Mouse (Mus musculus): ENCODE results near the gene Ccdc77.
"Not testable (repeated sequence)": the region's sequence is repeated elsewhere in the genome, so short reads cannot be mapped to it uniquely, and the experiment has no call there.

Ccdc77 gene

DNA sequence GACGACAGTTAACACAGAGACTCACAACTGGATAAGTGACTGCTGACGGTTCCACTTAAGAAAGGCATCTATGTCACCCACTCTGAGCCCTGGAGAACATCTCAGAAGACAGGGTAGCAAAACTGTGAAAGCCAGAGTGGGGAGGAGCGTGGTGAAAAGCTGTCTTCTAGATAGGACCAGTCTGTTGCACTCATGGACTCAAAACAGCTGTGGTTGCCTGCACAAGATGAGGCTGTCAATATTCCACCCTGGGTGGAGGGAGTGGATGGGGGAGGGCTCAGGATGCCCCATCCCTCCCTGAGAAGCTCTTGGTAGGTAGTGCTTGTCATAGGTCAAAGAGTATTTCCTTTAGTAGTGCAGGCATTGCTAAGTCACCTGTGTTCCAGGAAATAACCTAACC, 54.4 kb downstream of the Ccdc77 start:
- no peak for DNase-seq (ENCODE audit: low spot score in 2 of 2)

DNA sequence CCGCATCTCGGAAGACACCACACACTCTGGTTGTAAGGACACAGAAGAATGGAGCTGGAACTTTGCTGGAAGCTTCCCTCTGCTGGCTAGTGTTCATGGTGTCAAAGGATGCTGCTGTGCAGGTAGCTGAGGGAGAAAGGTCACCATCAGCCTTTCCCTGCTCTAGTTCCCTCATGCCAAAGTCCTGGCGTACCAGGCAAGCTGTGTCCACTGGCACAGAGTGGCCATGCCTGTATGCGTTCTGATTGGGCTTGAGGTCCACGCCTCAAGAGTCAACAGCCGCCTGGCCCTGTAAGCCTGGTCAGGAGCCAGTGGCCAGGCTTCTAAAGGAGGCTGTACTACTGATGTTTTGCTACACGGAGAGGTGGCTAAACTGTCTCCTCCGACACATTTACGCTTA, 54.8 kb downstream of the Ccdc77 start:
- DNase-seq (ENCODE audit: low spot score in 2 of 2), result no peak

DNA sequence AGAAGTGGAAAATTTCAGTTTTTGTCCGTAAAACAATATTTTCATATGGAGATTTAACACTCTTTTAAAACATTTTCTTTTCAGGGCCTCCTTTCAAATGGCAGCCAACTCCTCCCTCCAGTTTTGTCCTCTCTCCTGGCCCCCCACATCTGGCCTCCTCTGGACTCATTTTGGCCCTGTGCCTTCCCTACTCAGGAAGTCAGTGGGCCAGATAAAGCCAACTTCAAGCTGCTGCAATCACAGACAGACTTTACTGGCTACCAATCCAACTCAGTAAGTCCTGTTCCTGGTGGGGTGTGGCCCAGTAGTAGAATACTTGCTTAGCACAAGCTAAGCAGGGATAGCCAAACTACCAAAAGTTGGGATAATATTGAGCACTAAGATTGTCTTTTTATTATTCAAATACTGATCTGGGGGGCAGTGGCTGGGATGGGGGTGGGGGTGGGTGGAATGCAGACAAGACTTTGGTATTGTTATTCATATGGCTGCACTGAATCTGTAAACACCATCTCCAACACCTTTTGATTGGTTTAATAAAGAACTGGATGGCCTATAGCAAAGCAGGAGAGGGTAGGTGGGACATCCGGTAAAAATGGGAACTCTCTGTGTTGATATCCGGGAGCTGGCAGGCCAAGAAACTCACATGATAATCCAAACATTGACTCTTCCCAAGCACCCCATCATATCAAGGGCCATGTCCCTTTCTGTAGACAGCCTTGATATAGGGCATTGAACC, 57.1 kb downstream of the Ccdc77 start:
- no peak for DNase-seq (ENCODE audit: low spot score in 2 of 2)

DNA sequence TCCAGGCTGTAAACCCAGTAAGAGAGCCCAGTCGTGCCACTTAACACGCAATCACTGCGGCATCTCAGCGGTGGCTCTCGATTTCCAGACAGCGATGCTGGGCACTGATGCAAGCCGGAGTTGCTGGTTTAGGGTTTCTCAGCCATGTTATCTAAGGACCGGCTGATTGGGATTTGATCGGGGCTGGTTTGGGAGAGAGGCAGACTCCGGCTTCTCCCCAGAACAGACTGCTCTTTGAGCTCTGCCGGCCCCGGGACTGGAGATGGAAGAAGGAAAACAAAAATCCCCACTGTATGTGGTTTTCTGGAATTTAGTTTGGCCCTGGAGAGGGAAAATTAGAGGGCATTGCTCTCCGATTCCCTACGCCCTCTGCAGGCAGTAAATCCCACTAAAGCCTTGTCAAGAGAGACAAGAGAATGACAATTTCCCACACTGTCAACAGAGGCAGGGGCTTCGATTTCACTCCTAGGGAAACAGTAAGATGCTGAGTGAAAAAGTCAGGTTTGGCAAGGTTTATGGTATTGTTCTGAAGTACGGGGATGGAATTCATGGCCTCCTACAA, 61.3 kb downstream of the Ccdc77 start:
- no peak for DNase-seq (ENCODE audit: low spot score in 2 of 2)

DNA sequence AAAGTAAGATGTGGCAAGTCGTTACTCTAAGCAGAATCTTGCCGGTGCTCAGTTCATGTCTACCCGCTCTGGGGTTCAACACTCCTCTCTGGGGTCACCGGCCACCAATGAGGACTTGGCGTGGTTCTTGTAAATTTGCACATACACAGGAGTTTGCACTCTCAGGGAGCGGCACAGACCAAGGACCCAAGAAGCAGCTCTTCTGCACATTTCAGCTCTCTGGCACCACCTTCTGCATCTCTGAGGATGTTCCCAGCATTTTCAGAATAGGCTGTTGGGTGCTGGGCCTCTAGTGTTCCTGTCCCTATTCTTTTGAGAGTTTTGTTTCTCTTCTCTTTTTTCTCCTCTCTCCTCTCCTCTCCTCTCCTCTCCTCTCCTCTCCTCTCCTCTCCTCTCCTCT, 63.0 kb downstream of the Ccdc77 start:
- no peak for DNase-seq (ENCODE audit: low spot score in 2 of 2)

DNA sequence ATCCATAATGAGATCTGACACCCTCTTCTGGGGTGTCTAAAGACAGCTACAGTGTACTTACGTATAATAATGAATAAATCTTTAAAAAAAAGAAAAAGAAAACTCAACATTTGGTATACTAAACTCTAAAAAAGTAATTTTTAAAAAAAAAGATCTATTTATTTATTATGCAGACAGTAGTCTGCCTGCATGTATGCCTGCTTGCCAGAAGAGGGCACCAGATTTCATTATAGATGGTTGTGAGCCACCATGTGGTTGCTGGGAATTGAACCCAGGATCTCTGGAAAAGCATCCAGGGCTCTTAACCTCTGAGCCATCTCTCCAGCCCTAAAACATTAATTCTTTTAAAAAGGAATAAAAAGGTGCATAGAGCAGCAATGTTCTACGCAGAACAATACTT, 67.6 kb downstream of the Ccdc77 start:
- DNase-seq (ENCODE audit: low spot score in 2 of 2), result not testable (repeated sequence)

DNA sequence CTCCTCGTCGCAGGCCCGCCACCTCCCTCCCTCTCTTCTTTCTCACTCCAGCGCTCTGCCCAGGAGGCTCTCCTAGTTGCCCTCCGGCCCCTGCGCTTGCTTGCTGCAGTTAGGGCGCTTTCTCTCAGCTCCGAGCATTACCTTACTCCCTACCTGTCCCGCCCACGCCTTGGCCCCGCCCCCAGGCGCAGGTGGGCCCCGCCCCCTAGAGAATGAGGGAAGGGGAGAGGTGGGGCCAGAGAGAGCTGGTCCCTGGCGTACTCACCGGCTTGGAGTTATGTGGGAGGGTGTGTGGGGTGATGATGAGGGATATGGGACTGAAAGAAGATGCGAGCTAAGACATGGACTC, 69.4 kb downstream of the Ccdc77 start:
- peak; percentile 2 to 11 for DNase-seq (ENCODE audit: low spot score in 2 of 2)

DNA sequence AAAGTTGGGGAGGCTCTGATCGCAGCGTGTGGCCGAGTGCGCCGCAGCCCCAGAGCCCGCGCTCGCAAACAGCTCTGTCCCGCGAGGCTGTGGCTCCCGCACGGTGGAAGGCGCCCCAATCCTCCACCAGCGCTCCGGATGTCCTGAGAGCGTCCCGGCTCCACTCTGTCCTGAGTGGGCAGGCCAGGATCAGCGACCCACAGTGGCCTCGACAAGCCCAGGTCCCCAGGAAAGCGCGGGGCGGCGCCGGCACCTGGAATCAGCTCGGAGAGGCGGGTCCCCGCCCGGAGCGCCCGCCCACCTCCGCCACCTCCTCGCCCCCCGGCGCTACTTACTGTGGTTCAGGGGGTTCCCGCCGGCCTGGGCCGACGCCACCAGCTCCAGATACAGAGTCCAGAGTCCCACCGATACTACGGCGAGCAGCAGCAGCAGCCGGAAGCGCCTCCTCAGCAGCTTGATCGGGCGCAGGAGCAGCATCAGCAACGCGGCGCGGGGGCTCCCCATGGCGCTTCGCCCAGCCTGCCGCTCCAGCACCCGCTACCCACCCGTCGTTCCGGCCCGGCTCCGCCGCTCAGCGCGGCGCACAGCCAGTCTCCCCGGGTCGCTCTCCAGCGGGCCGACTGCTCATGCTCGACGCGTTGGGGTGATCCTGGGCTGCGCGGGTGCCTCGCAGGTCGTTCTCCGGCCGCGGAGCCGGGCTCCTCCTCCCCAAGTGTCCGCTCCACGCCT, 70.0 kb downstream of the Ccdc77 start, which contains the start of the genes D330020A13Rik and B4galnt3:
Gene D330020A13Rik, plus strand, starts transcription at position 309 of the 729 bp plus-strand sequence.
Gene B4galnt3, minus strand, starts transcription at position 504 of the 729 bp plus-strand sequence.
- no peak for DNase-seq (ENCODE audit: low spot score in 2 of 2)

DNA sequence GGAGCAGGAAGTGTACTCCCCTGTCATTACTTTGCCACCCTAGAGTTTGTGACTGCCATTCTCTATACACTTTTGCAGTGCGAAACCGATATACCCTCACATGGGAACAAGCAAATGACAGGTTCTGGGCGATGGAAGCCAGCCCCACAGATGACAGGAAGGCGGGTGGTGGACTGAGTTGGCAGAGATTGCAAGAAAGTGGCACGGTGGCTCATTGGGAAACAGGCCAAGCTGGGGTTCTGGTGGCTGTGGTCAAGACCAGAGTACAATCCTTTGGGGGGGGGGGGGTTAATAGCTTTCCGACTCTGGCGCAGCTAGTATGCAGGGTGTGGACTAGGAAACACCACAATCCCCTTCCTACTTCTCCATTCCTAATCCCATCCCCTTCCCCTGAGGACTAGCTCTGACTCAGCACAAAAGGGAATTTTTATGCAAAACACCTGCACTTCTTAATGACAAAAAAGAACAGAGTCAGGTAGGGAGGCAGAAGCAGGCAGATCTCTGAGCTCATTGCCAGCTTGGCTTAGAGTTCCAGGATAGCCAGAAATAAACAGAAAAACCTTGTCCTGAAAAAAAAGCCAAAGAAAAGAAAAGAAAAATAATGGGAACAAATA, 72.7 kb downstream of the Ccdc77 start:
- no peak for DNase-seq (ENCODE audit: low spot score in 2 of 2)

DNA sequence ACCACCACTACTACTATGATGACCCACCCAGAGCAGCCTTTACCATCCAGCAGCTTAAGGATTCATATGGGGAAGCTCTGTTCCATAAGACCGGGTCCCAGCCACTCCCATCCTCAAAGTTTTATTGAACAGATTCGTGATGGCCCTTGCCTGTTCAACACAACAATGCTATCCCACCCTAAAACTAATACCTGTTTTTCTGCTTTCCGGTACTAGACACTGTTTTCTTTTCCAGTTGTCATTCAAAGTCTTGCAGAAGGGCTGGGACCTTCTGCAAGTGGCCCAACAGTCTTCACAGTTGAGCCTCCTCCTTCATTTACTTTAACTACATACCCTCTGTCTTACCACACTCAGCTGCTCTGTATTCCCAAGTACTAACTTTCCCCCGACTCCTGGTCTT, 74.7 kb downstream of the Ccdc77 start:
- no peak for DNase-seq (ENCODE audit: low spot score in 2 of 2)

DNA sequence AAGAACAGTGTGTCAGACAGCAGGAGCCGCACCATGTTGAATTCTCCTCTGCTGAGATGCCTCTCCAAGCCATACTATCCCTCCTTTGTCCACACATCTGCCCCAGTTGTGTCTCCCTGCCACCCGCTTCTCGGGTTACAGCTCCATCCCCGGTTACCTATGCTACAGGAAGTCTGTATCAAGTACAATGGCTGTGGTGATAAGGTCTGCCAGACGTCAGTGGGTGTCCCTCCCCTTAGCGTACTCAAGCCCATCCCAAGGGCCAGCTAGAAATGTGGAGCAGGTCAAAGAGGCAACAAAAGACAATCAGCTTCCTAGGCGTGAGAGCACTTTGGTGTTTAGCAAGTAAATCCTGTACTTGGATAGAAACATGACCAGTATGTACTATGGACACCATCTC, 75.6 kb downstream of the Ccdc77 start:
- no peak for DNase-seq (ENCODE audit: low spot score in 2 of 2)

DNA sequence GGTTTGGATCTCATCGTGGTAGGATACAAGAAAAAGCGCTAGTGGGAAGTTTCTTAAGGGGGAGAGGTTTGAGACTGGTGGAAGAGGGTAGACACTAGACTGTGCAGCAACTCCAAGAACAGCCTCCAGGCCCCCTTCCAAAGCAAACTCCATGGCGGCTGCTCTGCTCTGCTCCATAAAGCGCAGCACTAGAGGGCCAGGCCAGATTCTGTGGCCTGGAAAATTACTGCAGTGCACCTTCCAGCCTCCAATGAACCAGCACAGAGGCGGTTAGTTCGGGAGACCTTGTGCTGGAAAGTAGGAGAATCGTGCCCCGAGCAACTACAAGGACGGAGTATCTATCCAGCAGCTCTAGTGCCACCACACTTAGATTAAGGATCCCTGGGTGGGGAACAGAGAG, 76.9 kb downstream of the Ccdc77 start:
- DNase-seq (ENCODE audit: low spot score in 2 of 2), result no peak

DNA sequence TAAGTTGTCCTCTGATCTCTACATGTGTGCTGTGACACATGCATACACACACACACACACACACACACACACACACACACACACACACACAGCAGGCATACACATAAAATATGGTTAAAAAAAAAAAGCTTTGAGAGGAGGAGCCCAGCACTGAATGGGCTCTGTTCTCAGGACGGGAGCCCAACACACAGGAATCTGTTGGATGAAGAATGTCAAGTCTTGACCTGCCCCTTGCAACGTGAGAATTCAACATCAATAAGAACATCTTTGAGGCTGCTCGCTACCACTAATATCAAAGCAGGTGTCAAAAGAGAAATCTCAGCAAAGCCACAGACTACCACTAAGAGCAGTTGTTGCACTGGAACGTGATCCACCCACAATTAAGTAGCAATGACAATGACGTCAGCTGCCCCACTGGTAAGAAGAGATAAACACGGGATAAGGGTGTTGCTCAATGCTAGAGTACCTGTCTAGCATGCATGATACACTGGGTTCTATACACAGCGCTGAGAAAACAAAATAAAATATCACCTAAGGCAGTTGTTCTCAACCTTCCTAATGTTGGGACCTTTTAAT, 87.2 kb downstream of the Ccdc77 start:
- DNase-seq (ENCODE audit: low spot score in 2 of 2), result no peak

DNA sequence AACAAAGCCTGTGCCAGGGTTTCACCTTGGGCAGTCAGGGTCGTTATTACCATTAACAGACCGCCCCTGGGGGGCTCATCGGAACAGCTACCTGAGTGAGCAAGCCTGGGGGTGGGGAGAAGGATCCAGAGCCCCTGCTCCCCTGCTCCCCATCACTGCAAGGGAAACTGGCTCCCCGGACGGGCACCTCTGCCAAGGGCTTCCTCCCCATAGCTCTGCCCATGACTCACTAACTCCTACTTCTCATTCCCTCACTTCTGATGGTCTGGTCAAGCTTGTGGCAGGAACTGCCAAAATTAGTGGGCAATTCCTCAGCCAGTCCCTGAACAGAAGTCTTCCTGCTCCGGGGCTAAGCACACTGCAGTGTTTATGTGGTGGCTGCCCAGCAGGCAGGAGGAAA, 88.9 kb downstream of the Ccdc77 start:
- no peak for DNase-seq (ENCODE audit: low spot score in 2 of 2)

DNA sequence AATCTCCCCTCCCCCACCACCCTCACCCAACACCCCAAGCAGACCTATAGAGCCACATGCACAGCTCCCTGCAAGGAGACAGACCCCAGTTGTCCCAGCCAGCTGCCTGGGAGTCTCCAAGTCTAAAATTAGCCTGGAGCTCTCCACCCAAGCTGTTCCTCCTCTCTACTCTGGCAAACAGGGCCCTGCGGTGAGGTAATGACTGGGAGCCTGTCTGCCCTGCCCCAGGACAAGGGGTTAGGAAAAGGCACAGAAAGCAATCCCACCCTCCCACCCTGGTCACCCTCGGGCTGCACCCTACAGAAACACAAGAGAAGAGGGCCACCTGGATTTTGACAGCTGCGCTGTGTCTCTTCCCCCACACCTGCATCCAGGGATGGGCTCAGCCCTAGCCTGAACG, 89.3 kb downstream of the Ccdc77 start:
- DNase-seq (ENCODE audit: low spot score in 2 of 2), result no peak

Data from spleen, postnatal 36 days (tissue).